Mouse (Mus musculus) c-Kit-negative CD71-positive TER-119-positive erythroid progenitor cells, embryonic 14.5 days (primary cell): ENCODE data around the gene Acvr1b.

ENCODE experiments used
- DNase-seq: peaks from one replicate; pipeline ENCODE4 v3.0.0-alpha.2; 2013; ENCODE audit warnings: low read depth, low spot score

Gene Acvr1b

DNA sequence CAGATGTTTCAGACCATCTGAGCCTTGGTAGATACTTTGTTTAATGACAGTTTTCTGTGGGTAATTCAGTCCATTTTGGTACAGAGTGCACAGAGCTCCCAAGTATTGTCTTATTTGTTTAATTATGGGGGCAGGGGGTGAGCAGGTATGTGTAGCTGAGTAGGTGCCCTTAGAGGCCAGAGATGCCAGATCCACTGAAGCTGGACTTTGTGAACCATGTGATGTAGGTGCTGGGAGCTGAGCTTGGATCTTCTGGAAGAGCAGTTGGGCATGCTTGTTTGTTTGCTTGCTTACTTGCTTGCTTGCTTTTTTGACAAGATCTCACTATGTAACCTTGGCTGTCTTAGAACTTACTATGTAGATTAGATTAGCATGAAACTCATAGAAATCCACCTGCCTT, 23.1 kb downstream of the Acvr1b start:
- DNase-seq: no peak

DNA sequence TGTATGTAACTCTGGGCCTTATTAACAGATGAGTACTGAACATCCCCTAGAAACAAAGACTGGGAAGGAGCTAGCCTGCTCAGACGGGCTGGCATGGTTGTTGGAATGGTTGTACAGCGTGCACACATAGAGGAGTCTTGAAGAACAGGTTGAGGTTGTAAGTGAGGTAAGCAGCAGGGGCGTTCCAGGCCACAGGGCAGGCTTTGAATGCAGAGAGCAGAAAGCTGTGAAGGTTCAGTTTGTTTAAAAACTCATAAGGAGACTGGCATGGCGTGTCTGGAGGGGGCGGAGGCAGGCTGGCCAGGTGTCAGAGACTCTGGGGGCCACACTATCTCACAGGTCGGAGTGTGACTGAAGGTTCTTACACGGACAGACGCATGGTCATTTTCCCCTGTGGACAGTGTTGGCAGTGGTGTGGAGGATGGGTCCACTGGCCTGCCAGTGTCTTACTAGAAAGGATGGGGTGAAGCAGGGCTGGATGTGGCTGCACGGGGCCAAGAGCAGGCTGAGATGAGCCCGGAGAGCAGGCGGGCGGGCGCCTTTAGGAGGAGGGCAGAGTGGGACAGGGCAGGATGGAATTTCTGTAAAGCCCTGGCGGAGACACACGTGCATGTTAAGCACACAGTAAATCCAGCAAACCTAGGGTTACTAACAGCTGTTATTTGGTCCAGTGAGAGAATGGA, 23.8 kb downstream of the Acvr1b start:
- no peak for DNase-seq

DNA sequence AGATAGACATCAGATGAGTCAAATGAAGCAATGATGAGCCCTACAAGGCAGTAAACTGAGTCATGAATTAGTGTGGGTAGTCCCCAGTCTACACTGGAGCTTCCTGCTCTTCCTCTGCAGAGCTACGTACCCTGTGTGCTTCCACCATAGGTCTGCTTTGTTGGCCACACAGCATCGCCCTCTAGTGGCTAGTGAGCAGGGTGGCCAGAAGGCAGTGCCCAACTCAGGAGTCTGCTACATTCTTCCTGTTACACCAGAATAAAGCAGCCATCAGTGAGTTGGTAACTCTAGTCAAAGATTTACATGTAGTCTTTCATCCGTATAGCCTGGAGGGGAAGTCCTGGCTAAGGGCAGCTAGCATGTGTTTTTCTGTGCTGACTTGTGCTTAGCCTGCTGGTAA, 24.4 kb downstream of the Acvr1b start:
- DNase-seq: no peak

DNA sequence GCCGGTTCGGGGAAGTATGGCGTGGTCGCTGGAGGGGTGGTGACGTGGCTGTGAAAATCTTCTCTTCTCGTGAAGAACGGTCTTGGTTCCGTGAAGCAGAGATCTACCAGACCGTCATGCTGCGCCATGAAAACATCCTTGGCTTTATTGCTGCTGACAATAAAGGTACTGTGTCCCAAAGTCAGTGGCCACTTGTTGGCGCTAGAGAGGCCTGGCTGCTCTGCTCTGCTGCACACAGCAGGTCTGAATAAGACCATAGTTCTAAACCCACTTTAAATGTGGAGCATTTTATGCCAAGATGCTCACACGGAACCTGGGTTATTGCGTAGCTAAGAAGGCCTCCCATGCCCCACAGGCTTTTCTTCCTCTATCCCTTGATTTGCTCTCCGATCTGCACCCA, 25.0 kb downstream of the Acvr1b start:
- no peak for DNase-seq

DNA sequence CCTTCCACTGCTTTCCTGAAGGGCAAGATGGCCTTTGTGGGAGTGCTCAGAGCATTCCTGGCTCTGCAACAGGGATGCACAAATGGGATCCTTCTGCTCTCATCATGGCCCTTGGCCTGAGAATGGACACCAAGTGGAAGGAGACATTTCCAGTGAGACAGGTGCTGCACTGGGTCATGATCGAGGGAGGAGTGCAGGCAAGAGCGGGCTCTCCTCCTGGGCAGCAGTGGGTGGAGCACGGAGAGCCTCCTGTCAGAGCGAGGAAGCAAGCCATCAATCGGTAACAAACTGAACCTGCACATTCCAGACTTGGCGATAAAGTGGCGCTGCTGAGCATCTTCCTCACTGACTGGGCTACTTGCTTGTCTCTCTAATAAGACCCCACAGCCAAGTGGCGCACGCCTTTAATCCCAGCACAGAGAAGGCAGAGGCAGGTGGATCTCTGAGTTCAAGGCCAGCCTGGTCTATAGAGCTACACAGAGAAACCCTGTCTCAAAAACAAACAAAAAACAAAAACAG, 27.0 kb downstream of the Acvr1b start:
- no peak for DNase-seq

DNA sequence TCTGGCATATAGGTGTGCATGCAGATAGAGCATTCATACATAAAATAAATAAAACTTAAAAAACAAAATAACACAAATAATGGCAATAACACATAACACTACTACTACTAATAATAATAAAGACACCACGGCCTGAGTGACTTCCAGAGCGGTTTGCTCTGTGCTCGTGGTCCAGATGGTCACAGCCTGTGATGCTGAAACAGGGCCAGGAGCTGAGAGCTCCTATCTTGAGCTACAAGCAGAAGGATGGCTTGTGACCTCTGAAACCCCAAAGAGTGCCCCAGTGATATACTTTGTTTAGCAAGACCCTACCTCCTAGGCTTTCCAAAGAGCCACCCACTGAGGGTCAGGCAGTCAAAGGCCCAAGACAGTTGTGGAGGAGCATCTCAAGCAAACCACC, 27.5 kb downstream of the Acvr1b start:
- no peak for DNase-seq

DNA sequence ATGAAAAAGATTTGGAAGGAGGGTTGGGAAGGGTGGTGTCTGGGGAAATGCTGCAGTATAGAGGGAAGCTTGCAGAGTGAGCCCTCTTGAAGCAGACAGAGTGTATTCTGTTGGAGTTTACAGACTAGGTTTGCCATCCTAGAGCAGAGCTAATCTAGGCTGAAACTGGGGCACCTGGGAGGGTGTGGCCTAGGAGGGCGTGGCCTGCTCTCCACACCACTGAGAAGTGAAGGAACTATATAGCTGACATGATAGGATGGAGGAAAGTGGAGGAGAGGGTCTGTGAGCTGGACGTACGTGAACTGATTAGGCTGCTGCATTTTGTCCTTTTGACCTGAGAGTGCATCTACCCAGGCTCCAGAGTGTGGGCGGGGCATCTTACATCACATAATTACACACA, 29.8 kb downstream of the Acvr1b start:
- no peak for DNase-seq

DNA sequence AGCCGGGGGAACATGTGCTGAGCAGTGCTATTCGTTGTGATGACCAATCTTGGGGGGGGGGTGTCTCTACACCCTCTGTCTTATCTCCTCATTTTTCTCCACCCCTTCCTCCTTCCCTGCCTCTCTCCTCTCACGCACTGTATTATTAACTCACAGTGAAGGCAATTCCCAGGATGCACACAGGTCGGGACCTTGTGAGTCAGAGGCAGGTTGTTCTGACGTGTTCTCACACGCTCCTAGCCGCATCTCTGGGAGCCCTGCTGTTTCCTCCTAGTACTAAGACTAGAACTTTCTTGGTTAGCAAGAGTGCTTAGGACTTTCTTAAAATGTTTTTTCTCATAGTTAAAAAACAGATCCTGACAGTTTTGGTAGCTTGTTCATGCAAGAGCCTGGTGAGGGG, 30.9 kb downstream of the Acvr1b start:
- DNase-seq: no peak

DNA sequence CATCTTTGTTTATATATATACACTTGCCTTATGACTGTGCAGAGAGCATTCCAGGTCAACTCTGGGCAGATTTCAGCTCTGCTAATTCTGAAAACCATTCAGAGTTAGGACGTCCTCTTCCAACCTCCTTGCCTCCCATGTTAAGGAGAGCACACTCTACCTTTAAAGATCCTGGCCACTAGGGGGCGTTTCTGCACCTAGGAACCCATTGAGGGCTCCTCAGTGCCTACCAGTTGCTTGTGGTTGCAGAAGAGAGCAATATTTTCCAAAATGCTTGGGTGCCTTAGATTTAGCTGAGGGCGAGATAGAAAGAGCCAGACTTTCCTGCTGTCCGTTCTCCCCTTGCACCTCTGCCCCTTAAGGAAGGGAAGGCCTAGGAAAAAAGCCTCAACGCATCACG, 36.4 kb downstream of the Acvr1b start:
- peak; percentile 22 for DNase-seq

DNA sequence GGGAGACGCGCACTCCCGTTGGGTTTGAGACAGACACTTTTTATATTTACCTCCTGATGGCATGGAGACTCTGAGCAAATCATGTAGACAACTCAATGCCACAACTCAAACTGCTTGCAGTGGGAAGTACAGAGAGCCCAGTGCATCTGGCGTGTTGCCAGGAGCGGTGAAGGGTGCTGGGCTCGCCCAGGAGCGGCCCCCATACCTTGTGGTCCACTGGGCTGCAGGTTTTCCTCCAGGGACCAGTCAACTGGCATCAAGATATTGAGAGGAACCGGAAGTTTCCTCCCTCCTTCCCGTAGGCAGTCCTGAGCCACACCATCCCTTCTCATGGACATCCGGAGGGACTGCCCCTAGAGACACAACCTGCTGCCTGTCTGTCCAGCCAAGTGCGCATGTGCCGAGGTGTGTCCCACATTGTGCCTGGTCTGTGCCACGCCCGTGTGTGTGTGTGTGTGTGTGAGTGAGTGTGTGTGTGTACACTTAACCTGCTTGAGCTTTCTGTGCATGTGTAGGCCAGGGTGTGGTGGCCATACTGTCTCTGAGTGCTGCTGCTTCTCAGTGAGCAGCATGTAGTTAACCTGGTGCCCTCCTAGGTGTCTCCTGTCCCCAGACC, 37.2 kb downstream of the Acvr1b start:
- DNase-seq: no peak

DNA sequence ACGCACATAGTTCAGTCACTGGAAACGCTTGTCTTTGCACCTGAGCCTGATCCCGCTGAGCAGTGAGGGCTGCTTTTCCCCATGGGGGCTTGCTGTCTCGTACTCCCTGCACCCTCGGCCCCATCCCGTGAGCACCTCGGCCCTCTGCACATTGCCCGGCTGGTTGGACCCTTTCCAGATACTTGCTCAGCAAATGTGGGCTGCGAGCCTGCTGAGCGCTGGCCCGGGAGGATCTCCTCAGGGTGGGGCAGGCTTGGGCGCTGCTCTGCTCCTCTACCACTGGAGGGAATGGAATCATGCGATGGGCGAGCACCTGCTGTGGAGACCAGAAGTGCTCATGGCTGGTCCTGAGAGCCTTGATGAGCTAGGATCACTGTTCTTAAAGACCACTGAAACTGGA, 38.6 kb downstream of the Acvr1b start:
- no peak for DNase-seq

DNA sequence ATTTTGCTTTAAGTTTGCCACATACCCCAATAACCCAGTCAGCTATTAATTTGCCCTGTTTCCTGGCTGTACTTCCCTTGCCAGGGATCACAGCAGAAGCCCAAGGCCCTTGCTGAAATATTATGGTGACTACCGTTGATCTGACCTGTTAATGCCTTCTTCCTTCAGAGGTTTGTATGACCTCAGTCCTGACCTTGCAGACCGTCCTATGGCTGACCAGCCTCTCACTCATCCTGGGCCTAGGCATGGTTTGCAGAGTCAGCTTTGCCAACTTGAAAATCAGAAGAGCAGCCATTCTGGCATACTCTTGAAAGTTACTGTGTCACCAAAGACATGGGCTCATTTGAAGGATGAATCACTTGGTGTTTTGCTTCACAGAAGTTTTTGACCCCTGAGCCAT, 41.3 kb downstream of the Acvr1b start:
- no peak for DNase-seq

DNA sequence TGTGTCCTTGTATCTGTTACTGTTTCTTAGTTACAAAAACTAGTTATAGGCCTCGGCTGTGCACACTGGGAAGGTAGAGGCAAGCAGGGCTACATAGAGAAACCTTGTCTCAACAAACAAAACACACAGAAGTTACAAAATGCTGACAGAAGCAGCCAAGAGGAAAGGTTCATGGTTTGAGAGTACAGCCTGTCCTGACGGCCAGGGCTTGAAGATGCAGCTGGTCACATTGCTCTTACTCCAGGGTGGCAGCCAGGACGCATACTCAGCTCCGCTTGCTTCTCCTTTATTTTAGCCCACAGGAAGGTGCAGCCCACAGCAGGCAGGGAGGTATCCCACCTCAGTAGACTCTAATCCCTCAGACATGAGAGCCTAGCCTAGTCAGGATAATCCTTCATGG, 42.2 kb downstream of the Acvr1b start:
- DNase-seq: no peak

DNA sequence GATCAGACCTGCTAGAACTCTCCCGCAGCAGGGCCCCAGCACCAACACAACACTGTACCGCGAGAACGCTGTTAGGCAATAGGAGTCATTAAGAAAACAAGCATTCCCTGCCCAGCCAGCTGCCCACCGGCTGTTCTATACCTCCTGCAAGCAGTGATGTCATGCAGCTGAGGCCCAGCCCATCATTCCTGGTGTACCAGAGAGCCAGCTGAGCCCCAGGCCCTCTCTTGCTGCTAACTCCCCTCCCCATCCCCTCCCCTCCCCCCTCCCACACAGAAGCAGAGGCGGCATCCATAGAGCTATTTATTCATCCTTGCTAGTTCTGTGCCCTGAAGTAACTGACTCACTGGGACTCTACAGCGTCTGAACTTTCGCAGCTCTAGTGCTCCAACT, 47.0 kb downstream of the Acvr1b start:
- no peak for DNase-seq

DNA sequence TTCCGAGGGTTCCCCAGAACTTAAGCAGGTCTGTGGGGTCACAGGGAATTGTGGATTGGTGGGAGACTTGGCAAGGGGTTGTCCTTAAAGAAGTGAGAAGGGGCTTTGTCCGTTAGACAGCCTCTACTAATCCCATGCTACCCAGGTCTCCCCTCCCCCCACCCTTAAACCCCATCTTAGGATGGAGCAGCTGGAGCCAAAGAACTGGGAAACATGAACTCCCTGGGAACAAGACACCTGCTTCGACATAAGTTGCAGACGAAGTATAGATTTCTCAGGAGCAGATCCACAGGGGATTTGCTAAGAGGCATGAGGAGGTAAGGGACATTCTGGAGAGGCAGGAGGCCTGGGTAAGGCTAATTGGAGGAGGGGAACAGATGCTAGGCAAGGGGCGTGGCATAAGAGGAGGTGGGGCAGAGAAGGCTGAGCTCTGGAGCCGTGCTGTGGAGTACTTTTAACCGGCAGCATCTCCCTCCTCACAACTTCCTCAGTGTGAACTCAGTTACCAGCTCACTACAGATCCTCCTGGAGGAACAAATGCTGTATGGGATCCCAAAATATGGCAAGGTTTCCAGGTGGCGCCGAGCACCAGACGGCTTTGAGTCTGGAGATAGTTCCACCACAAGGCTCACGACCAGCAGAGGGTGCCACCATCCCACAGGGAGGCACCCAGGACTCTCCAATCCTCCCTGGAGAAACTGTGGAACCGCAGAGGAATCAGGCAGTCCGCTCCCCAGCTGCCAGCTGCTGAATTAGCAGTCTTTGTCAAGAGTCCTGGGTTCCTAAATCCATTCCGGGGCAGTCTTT, 47.6 kb downstream of the Acvr1b start:
- DNase-seq: no peak

DNA sequence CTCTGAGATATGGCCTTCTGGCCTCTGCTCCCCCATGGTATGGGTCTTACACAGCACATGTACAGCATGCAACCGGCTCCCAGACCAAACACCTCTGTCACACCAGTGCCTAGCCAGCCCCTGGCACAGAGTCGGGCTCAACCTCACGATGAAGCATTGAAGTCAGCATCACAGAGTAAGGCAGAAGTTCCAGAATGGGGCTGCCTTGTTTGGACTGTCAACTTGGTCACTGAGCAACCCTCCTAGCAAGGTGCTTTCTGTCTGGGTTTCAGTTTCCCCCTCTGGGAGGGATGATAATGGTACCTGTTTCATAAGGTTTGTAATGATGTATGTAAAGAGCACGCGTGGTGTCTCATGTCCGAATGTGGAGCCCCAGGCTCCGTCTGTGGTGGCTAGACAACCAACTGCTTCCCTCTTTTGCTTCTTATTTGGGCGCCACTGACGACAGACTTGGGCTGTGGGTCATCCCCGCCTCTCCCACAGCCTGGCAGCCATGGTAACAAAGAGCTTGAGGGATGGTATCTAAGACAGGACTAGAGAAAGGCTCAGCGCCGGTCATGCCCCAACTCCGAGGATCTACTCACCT, 49.1 kb downstream of the Acvr1b start:
- no peak for DNase-seq

DNA sequence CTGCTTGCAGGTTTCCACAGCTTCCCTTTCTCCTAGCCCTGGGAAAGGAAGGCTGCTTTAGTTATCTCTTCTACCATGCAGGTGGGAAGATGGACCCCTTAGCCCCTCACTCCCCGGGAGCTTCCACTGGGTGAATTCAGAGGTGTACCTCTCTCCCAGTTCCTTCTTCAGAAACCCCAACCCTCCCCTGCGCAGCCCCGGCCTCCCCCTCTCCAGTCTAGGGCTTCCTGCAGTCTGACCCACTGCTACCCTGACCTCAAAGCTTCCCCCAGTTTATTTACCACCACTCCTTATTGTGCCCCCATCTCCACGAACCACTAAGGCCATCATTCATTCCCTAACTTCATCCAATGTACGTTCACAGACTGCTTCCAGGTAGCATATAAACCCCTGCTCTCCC, 49.7 kb downstream of the Acvr1b start:
- no peak for DNase-seq

DNA sequence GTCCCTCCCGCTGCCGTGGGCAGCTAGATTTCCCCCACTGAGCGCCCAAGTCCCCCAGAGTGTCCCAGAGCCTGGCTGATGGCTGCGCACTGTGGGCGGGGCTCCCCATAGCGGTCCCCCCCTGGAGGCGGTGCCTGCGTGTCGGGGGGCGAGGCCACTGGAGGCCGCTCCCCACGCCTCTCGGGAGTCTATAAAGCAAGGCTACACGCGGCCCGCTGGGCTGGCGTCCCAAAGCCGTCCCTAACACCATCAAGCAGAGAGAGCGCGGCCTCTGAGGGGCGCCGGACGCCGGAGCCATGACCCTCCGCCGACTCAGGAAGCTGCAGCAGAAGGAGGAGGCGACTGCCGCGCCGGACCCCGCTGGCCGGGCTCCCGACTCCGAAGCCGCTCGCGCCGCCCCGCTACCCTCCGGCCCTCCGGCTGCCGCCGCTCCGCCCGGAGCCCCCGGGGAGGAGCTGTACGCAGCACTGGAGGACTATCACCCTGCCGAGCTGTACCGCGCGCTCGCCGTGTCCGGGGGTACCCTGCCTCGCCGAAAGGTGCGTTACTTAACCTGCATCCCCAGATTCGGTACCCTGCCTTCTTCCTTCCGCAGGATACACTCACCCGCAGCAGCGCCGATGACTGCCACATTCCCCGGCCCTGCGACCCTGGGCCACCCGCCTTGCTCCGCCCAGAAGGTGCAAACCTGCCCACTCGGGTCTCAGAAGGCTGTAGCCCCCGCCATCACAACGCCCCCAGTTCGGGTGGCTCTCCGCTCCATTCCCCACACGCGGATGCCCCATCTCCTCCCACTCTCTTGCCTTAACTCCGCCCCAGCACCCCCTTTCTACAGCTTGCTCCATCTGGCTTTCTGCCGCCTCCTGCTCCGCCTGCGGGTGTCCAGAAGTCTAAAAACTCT, 50.4 kb downstream of the Acvr1b start, which contains the start of gene Grasp:
TSS of gene Grasp (plus strand) at position 183 of the 901 bp plus-strand sequence.
- no peak for DNase-seq

DNA sequence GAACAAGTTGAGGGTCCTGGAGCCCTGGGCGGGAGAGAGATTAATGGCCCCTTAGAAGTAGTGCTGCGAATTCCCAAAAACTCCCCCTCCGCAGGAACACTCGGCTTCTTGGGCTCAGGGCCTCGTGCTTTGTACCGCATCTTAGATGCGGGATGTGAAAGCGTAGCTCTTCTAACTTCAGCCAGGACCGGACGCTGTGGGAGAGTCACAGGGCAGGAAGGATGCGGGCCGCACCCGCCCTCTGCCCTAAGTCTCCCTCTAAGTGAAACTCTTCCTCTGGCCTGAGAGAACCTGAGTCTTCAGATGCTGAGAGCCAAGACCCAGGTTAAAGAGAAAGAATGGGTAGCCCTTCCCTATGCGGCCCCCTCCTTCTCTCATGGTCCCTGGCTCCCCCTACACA, 51.1 kb downstream of the Acvr1b start:
- DNase-seq: no peak

DNA sequence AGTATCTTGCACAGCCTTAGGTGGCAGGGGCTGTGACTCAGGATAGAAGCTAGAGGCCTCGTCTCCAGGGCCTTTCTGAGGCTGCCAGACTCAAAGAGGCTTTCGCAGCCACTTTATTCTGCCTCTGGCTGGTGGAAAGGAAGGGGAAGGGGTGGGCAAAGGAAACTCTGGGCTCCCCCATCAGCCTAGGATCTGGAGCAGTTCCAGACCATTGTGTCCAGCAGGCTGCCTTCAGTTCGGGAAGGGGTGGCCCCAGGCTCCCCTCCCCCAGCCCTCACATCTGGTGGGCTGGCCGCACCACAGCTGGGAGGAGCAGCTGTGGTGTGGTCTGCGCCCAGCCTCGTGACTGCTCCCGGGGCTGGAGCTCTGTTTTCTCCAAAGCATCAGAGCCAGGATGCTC, 54.1 kb downstream of the Acvr1b start:
- DNase-seq: no peak

DNA sequence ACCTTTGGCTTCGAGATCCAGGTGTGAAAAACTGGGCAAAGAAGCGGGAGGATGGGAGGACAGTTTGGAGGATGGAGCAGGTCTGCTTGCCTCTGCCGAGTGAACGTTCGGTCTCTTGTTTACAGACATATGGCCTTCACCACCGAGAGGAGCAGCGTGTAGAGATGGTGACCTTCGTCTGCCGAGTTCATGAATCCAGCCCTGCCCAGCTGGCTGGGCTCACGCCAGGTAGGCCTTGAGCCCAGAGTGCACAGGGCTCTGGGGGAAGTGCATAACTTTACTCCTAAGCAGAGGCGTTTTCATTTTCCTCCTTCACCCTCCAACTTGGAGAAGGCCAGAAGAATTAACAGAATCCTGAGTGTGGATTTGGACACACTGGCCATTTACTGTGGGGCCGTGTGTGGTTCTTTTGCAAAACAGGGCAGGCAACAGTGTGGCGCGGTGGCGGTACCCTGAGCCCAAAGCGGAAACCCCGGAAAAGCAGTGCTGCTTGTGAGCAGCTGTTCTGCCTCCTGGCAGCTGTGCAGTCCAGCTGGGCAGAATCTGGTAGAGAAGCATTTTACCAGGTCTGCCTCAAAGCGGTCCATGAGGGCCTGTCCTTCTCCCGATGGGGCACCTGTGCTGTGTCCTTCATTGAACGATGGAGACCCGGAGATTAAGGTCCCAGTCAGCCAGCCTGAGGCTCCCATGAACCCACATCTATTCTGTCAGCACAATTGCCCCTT, 55.2 kb downstream of the Acvr1b start:
- DNase-seq: no peak
